Mouse (Mus musculus) thymus, postnatal 14 days (tissue): ENCODE measurements around the gene Dlgap5.
A peak's percentile ranks its signal among the peaks of the same experiment; 100 is the strongest.

Experiments used
- DNase-seq: peaks from one replicate; pipeline ENCODE4 v3.0.0; 2021

Gene Dlgap5

DNA sequence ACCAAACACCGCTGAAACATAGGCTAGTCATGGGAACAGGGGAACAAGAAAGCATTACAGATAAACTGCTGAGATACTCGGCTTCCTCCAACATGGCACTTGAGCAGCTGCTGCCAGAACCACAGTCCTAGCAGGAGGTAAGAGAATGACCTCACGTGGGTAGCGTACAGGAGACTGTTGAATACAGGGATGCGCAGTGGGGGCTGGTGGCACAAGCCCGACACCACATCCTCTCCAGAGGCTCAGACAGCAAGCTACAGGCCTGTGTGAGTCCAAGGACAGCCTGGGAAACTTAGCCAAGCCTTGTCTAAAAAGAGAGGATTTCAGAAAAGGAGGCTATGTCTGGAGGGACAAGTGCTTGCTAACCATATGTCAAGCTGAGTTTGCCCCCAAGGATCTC is 23.2 kb downstream of the Dlgap5 start:
- DNase-seq: peak; percentile 17

DNA sequence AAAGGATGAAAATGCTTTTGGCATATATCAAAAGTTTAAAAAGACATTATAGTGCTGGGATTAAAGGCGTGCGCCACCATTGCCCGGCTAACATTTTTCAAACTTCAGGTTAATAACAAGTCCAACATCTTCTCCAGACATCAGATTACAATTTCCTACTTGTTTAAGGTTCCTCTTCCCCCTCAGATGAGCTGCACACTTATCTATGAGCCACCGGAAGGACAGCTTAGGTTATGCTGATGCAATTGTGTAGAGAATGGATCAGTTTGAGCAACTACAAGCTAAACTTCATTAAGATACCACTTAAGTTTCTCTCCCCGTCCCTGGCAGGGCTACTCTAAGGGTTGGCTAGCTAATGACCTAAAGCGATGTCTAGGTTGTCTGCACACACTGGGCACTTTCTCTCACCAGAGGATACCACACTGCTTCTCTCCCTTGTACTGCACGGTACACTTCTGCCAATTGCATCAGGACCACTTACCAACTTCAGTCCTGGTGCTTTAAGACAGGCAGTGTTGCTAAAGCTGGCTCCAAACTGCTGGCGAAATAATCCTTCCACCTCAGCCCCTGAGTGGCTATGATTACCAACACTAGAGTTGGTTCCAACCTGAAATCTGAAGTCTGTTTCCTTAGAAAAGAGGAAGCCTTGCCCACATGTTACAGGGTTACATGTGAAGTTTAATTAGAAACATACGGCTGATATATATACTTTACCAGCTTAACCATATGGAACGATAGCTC is 24.7 kb downstream of the Dlgap5 start:
- DNase-seq: no peak

DNA sequence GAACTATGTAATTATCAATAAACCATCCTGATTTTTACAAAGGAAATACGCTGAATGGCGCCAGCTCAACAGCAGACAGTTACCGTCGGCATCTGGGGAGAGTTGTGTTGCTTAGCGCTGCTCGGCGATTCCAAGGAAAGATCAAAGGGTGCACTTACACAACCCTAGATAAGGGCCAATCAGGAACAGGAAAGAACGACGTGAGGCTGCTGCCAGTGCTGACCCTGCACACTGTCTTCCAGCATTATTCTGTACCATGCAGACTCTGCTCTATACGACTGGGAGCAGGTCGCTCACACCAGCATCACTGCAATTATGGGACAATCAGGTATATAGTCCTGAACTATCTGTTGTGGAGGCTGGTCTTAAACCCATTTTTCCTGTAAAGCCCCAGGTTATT is 32.1 kb downstream of the Dlgap5 start:
- DNase-seq: no peak

DNA sequence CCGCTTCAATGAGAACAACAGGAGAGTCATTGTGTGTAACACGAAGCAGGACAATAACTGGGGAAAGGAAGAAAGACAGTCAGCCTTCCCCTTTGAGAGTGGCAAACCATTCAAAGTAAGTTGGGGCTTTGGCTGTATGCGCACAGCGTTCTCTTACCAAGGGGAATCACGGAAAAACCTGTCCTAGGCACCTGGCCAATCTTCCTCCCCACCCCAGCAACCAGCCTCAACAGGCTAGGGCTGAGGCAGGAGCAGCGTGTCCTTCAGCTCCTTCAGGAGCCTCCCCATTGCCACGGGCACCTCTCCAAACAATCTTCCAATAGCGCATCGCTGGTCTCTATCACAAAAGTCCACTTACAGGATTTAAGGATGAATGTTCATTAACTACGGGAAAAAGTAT is 33.6 kb downstream of the Dlgap5 start:
- DNase-seq: no peak

DNA sequence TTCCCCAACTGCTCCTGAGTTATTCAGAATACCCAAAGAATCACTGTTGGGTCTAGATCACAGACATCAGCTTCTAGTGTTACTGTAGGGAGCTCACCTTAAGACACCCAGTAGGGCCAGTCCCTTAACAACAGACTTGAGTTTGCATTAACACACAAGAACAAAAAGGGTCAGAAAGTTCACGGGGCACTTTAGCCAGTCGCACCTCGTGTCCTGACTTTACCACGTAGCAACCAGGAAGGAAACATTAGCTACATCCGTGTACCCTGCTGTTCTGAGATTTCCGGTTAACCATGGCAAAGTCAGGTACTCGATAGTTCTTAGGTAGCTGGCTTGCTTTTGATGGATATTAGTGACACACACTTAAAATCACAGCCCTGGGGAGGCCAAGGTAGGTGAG is 34.3 kb downstream of the Dlgap5 start:
- no peak for DNase-seq

DNA sequence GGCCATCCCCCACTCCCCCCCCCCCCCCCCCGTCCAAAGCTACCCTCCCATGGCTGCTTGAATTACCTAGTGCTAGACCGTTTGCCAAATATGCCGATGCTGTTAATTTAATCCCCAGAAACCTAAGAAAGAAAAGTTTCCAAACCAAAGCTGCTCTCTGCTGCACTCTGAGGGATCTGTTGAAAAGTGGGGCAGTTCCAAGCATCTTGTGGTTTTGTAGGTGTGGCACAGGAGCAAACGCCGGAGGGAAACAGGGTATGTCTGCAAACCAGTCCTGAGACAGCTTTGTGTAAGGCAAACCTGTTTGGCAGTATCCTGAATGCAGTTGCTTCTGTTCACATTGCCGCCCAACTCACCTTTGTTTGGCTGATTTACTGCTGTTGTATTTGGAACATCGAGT is 39.9 kb downstream of the Dlgap5 start:
- DNase-seq: no peak

DNA sequence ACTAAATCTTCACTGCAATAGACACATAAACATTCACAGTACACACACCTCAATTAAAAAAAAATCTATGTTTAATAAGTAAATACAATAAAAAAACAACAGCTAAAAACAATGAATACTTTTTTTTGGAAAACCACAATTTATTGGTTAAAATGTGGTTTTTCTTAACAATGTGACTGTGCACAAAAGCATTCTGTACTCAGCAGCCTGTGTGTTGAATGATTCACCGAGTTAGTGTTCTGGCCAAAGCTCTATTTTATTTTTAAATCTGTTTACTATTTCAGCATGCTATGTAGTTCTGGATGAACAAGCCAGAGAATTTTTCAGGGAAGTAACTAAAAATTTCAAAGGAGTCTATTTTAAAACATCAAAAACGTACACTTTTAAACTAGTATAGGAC is 41.7 kb downstream of the Dlgap5 start:
- no peak for DNase-seq

DNA sequence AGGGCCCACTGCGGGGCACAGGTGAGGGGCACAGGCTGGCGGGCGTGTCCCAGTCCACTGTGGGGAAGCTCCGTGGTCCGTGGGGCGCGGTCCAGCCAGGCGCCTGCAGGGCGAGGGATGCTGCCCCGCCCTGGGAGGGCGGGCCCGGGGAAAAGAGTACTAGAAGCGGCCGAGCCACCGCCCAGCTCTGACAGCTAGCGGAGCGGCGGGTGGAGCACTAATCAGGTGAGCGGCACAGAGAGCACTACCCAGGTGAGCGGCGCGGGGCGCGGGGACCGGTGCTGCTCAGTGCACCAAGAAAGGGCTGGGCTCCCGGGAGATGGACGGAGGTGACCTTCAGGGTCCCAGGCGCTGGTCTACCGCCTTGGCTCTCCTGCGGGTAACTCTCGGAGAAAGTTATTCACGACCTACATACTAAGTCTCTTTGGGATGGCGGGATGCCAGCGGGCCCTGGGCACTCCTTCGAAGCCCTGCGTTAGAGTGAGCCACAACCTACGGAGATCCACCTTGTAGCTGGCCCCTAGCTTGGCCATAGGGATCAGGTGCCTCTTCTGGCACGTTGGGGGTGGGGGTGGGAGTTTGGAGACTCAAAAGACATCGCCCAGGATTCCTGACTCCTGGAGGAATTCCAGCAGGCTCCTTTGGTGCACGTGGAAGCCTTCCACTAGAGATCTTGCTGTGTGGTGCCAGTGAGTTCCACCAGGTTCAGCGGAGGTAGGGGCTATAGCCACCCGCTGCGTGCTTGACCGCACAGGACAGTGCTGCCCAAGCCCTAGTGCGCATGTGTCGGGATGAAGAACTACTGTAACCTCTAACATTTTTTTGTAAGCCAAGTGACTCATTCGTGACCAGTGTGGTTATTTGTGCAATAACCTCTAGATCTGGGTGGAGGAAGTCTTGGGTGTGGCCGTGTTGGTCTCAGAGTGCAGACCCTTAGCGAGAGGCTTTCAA is 44.2 kb downstream of the Dlgap5 start:
- DNase-seq: no peak

DNA sequence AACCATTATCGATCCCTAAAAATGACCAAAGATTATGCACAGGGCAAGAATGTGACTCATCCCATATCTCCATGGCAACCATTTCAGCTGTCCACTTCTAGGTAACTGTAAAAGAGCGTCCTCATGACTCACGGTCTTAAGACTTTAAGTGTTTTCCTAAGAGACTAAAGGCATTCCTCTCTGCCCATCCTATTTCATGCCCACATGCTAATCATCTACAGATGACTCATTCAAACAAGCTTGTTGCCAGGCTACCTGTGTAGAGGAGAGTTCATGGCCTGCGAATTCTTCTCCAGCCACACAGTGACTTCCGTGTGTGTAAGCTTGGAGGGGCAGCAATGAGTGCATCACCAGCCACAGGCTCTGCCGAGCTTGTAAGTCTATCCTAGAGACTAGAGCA is 46.5 kb downstream of the Dlgap5 start:
- no peak for DNase-seq

DNA sequence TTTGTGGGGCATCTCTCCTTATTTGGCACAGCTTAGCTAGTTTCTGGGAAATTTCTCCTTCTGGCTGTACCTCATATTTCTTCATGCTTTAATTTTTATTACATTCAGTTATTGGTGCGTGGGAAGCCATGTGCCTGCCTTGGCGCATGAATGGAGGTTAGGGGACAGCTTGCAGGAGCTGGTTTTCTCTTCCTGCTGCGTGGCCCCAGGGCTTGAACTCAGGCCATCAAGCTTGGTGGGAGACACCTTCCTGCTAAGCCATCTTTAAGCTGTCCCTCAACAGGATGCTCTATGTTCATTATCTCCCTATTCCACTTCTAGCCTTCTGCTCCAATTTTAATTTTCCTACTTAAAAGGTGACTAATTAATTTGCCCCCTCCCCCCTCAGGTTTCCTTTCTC is 47.4 kb downstream of the Dlgap5 start:
- DNase-seq: no peak

DNA sequence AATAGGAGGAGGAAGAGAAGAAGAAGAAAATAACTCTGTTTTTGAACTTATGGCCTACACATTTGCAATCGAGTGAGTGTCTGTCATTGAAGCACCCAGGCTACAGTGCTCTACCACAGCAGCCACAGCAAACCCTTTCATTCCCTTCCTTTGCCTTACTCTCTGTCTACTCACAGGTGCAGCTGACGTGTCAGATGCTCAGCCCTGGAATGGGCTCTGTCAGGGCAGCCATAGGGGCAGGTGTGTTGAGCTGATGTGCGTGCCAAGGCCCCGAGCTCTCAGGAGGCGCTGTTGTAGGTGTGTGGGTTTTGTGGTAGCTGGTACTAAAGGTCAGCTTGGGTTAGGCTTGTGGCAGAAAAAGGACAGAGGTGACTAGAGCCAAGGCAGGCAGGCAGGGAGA is 48.5 kb downstream of the Dlgap5 start:
- DNase-seq: peak; percentile 58

DNA sequence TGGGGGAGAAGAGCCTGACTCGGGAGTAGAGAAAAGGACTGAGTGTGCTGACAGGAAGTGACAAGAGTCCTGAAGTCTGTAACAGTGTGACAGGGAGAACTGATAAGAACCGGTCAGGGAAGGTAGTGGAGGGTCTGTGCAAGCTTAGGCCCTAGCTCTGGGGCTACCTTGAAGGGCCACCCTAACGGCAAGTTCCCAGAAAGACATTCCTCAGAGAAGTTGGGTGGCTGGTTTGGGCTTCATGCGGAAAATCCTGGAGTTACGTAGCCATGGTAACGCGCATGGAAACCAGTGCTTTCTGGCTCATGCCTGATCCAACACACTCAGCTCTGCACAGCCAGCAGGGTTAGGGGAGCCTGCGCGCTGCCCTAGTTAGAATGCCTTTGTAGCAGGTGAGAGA is 50.7 kb downstream of the Dlgap5 start, which contains the start of gene Lgals3:
TSS of gene Lgals3 (plus strand) at position 291 of the 400 bp plus-strand sequence.
- DNase-seq: peak; percentile 21

DNA sequence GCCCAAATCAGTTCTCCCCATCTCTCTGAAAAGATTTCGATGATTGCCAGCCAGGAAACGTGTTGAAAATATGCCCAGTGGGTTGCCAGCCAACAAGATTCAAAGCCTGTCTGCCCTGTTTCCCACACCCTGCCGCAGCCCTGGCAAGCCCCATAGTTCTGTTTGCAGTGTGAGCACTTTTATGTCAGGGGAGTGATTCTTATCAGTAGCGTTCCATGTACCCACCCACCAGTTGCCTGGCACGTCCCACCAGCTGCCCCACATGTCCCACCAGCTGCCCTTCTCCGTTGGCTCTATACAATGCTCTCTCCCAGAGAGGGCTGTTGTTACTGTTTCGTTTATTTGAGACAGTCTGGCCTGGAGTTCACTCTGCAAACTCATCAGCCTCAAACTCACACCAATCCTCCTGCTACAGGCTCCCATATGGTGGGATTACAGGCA is 51.3 kb downstream of the Dlgap5 start:
- DNase-seq: peak; percentile 45

DNA sequence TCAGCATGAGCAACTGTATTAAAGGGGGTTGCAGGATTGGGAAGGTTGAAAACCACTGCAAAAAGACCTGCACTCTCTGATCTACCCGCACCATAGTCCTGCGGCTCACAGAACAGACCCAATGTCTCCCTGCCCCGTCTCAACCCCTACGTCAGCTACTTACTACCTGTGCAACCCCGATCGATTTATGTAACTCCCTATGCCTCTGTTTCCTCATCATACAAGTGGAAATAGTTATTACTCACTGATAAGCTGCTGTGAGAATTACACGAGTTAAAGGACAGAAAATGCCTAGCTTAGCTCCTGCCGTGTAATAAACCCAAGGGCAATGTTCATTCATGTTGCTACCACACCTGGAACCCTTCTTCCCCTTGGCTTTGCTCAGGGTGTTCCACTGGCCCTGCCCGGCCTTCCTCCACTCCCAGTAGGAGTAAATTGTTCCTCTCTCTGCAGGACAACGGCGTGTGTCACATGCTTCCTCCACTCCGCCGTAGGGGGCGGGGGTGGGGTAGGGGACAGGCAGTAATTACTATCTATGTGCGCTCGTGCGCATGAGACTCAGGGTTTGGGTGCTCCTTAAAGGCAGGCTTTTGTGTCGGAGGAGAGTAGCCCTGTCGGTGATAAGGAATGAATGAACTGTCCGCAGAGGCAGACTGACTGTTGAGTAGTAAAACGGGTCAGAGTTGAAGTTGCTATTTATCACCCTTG is 53.3 kb downstream of the Dlgap5 start:
- DNase-seq: peak; percentile 53

DNA sequence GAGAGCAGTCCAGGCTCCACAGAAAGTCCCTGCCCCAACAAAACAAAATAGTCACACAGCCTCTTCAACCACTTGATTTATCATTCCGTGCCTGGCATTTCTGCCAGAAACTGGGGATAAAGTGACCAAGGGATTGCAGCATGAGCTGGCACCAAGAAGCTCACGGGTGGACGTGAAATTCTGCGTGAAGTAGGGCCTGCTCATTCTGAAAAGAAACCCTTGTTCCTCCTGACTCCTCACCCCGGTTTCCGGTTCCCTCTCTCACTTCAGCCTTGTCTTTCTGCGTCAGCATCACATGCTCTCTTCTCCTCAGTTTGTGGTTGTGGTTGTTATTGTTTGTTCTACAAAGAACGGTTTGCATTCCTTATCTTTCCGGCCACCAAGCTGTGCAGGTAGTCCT is 56.3 kb downstream of the Dlgap5 start:
- DNase-seq: no peak

DNA sequence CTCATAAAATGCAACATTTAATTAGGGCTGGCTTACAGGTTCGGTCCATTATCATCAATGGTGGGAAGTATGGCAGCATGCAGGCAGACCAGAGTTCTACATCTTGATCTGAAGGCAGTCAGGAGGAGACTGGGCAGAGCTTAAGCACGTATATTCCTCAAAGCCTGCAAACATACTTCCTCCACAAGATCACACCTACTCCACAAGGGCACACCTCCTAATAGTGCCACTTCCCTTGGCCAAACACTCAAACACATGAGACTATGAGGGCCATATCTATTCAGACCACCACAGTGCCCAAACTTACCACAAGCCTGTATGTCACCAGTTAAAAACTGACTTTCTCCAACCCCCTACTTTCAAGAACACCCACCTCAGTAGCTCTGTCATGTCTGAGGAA is 56.8 kb downstream of the Dlgap5 start:
- no peak for DNase-seq

DNA sequence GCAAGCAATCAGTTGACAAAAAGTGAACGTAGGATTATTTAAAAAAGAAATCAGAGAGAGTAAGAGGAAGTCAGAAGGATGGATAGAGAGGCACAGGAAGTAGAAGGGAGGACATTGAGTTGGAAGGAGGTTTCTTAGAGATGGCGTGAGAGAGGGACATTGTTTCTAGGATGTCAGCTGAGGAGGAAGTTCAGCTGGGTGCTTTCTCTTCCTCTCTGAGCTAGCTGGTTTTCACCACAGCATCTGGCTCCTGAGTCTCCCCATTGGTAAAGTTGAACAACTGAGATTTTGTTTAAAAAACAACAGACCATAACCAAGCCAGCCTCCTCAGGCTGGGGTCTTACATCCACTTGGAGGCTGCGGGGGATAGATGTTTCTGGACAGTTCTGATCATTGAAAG is 58.6 kb downstream of the Dlgap5 start:
- no peak for DNase-seq

DNA sequence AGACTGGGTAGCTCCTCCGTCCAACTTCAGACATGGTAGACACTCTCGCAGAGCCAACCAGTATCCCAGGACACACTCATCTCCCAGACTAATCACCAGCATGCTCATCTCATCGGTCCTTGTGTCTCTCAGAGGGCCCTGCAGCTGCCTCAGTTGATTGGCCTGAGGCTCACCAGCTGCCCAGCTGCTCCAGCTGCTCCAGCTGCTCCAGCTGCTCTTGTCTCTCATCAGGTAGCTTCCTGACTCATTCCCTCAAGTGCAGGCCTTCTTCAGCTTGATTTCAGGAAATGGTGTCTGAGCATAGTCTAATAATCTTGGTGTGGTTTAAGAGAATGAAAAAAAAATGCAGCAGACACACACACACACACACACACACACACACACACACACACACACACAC is 61.6 kb downstream of the Dlgap5 start:
- DNase-seq: no peak

DNA sequence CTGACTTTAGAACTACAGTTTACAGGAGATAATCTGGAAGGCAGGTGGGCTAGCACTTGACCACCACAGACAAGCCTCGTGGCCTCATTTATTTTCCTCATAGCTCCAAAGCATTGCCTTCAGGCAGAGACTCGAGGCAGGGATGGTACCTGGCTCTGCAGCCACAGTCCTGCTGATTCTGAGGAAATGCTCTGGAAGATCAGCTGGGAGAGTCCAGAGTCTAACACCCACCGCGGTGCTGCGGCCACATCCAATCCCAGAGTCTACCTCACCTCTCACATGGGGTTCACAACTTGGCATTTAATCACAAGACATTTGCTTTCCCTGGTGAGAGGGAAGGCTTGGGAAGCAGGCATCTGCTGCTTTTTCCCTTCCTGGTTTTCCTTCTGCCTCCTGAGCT is 63.3 kb downstream of the Dlgap5 start:
- no peak for DNase-seq

DNA sequence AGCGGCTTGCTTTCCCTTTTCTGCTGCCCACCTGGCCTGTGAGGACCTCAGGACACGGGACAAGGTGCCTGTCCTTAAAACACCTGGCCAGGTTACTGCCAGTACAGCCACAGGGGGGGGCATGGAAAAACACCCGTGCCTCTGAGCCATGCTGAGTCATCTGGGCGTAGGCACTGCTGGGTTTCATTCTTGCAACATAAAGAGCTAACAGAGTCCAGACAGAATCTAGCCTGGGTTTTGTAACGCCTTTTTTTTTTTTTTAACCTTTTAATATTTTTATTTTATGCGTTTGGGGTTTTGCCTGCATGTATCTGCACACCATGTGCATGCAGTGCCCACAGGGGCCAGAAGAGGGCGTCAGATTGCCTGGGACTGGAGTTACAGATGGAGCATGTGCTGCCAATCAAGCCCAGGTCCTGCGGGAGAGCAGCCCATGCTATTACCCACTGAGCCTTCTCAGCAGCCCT is 64.1 kb downstream of the Dlgap5 start:
- DNase-seq: no peak

DNA sequence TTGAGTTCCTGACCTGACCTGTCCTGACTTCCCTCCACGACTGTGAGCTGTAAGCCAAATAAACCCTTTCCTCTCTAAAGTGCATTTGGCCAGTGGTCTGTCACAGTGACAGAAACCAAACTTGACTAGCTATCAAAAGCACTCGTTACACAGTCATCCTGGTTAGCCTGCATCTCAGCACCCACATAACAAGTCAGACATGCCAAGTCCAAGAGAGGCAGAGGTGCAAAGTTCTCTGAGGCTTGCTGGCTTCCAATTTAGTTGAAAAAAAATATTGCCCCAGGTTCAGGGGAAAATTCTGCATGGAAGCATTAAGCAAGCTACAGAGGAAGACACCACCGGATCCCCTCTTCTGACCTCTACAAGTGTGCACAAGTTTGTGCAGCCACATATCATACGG is 65.0 kb downstream of the Dlgap5 start:
- DNase-seq: no peak

DNA sequence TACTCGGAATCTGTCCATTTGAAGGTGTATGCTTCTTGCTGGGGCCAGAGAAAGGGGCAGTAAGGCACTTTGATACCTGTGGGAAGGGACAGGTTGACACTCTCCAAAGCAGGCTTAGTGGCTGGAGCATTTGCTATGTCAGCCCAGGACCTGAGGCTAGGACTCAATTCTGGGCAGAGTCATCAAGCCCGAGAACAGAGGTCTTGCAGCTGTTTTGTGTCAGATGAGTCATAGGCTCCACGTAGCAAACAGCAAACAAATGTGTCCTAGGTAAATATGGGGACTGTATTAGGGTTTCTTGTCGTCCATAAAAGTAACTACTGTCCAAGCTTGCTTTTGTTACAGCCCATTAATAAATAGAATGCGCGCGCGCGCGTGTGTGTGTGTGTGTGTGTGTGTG is 65.9 kb downstream of the Dlgap5 start:
- no peak for DNase-seq

DNA sequence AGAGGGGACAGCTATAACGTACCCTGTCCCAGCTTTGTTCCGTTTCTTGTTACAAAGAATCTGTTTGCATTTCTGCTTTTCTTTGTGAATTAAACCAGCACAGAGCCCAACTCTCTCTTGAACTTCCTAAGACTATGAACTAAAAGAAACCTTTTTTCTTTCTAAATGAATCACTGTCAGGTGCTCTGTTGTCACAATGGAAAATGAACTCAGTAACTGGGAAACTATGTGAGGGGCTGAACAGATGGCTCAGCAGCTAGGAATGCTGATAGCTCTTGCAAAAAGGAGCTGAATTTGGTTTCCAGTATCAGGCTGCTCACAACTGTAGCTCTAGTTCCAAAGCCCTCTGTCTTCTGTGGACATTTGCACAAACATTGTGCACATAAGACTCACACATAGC is 67.2 kb downstream of the Dlgap5 start:
- no peak for DNase-seq
